Mouse (Mus musculus) left cerebral cortex, postnatal 4 days (tissue): Measurements from ENCODE around the gene Traf3ip2. TPM values are rescaled to one million over a fixed set of nuclear protein-coding genes. Genes with fewer than 3 reads are reported as not detected.

Experiments used
- DNase-seq: peaks from one replicate; pipeline ENCODE4 v3.0.0-alpha.2; 2022
- intact Hi-C: fragments of 180-260 bp; cut with DNase I; formaldehyde crosslinking; loops from one replicate; pipeline ENCODE4 v1.15.1; 2025
- total RNA-seq, 2 experiments: library from RNA; stranded (reverse); gene quantifications; 2 replicates each; pipeline ENCODE4 v1.2.3; 2021

The Traf3ip2 gene
- 1 to 10 TPM in 1 of 2 experiments, under 1 TPM in 1; 0.52 to 1.5 TPM for total RNA-seq

GRCm38 (mm10) chr10:39612633-39612988, at the start of gene Traf3ip2:
Traf3ip2 (plus strand) TSS chr10:39612934.
- no peak for DNase-seq
- intact Hi-C loops: no loop called here

GRCm38 (mm10) chr10:39563552-39564223, 49.0 kb upstream of the Traf3ip2 start:
- DNase-seq: no peak
- intact Hi-C loops: no loop called here

GRCm38 (mm10) chr10:39566901-39567300, 45.8 kb upstream of the Traf3ip2 start:
- intact Hi-C loops: no loop called here

GRCm38 (mm10) chr10:39568991-39569390, 43.7 kb upstream of the Traf3ip2 start:
- intact Hi-C loops: no loop called here
- no peak for DNase-seq

More at GRCm38 (mm10) chr10:39566901-39567300, 45.8 kb upstream of the Traf3ip2 start:
- DNase-seq: no peak

GRCm38 (mm10) chr10:39571011-39571410, 41.7 kb upstream of the Traf3ip2 start:
- intact Hi-C loops: no loop called here
- no peak for DNase-seq

- DNase-seq: no peak
- intact Hi-C loops: no loop called here
Observed at GRCm38 (mm10) chr10:39572050-39572671, 40.6 kb upstream of the Traf3ip2 start.

GRCm38 (mm10) chr10:39572672-39573051, 40.1 kb upstream of the Traf3ip2 start:
- intact Hi-C loops: no loop called here
- no peak for DNase-seq

GRCm38 (mm10) chr10:39576466-39576865, 36.3 kb upstream of the Traf3ip2 start:
- intact Hi-C loops: no loop called here
- no peak for DNase-seq

GRCm38 (mm10) chr10:39580477-39580876, 32.3 kb upstream of the Traf3ip2 start:
- DNase-seq: no peak
- intact Hi-C loops: no loop called here

- intact Hi-C loops: no loop called here
- no peak for DNase-seq
Observed at GRCm38 (mm10) chr10:39582385-39582784, 30.3 kb upstream of the Traf3ip2 start.

- intact Hi-C loops: no loop called here
- DNase-seq: no peak
Observed at GRCm38 (mm10) chr10:39583718-39584117, 29.0 kb upstream of the Traf3ip2 start.

GRCm38 (mm10) chr10:39587290-39587925, 25.3 kb upstream of the Traf3ip2 start:
- intact Hi-C loops: no loop called here
- DNase-seq: peak; percentile 87

- intact Hi-C loops: no loop called here
- no peak for DNase-seq
Observed at GRCm38 (mm10) chr10:39587973-39588746, 24.6 kb upstream of the Traf3ip2 start.

GRCm38 (mm10) chr10:39589765-39590546, 22.8 kb upstream of the Traf3ip2 start:
- intact Hi-C loops: no loop called here

GRCm38 (mm10) chr10:39590629-39591028, 22.1 kb upstream of the Traf3ip2 start:
- no peak for DNase-seq

More at GRCm38 (mm10) chr10:39589765-39590546, 22.8 kb upstream of the Traf3ip2 start:
- DNase-seq: no peak

GRCm38 (mm10) chr10:39592501-39592900, 20.2 kb upstream of the Traf3ip2 start:
- DNase-seq: no peak
- intact Hi-C loops: no loop called here

More at GRCm38 (mm10) chr10:39590629-39591028, 22.1 kb upstream of the Traf3ip2 start:
- intact Hi-C loops: no loop called here

- DNase-seq: no peak
- intact Hi-C loops: no loop called here
Observed at GRCm38 (mm10) chr10:39594716-39595115, 18.0 kb upstream of the Traf3ip2 start.

GRCm38 (mm10) chr10:39595862-39596261, 16.9 kb upstream of the Traf3ip2 start:
- DNase-seq: no peak
- intact Hi-C loops: no loop called here

GRCm38 (mm10) chr10:39597116-39597791, 15.5 kb upstream of the Traf3ip2 start:
- no peak for DNase-seq
- intact Hi-C loops: no loop called here

GRCm38 (mm10) chr10:39597792-39598183, 14.9 kb upstream of the Traf3ip2 start:
- DNase-seq: no peak
- intact Hi-C loops: no loop called here
